Mouse (Mus musculus): ENCODE results near the gene Atg7.

DNA sequence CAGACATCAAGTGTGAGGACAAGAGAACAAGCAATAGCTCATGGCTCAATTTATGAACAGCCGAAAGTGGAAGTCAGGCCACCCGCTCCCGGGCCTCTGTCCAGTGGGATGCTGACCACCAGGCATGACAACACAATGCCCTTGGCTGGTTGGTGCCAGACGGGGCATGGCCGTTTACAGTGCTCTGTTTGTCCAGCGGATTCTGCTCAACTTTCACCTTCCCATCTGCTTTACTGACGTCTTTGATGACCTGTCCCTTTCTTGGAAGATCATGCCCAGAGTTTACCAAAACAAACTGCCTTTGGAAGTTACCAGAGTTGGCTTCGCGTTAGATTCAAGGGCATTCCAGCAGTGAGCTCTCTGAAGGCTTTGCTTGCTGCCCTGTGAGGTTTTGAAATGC, 93.5 kb downstream of the Atg7 start:
- TF ChIP-seq CTCF (IDR thresholded peaks at IDR 0.05; ENCODE audit: insufficient read depth, low read depth, low read length) (no peak), POLR2A (IDR thresholded peaks at IDR 0.05; ENCODE audit: insufficient read depth, low read depth, low read length) (no peak)

All from olfactory bulb, adult 2 months (tissue).